Mouse (Mus musculus) midbrain, embryonic 13.5 days (tissue): ENCODE results near the gene P4ha2. TPM values are rescaled to one million over a fixed set of nuclear protein-coding genes. Genes with fewer than 3 reads are reported as not detected.

ENCODE experiments used
- ATAC-seq: fragments of 200-750 bp; cut with Nextera tagmentation; 2 replicates; pipeline ENCODE4 v1.8.0; 2017; ENCODE audit warnings: mild to moderate bottlenecking, moderate TSS enrichment, moderate library complexity
- H3K27ac ChIP-seq: fragments of 300-500 bp; sonication (generic); 2 replicates; pipeline ENCODE4 v1.5.1; 2015; ENCODE audit warnings: inconsistent platforms, mild to moderate bottlenecking, moderate library complexity
- H3K27me3 ChIP-seq: fragments of 300-500 bp; sonication (generic); 2 replicates; pipeline ENCODE4 v1.6.1; 2015; ENCODE audit warnings: mild to moderate bottlenecking, inconsistent platforms
- H3K36me3 ChIP-seq: fragments of 300-500 bp; sonication (generic); 2 replicates; pipeline ENCODE4 v1.6.1; 2015; ENCODE audit warnings: mild to moderate bottlenecking, inconsistent platforms
- H3K4me1 ChIP-seq: fragments of 300-500 bp; sonication (generic); replicated peaks from 2 replicates; pipeline ENCODE4 v1.6.1; 2015; ENCODE audit warnings: inconsistent platforms
- H3K4me2 ChIP-seq: fragments of 300-500 bp; sonication (generic); replicated peaks from 2 replicates; pipeline ENCODE4 v1.6.1; 2015; ENCODE audit warnings: moderate library complexity, mild to moderate bottlenecking, inconsistent platforms
- H3K4me3 ChIP-seq: fragments of 300-500 bp; sonication (generic); replicated peaks from 2 replicates; pipeline ENCODE4 v1.5.1; 2015; ENCODE audit warnings: mild to moderate bottlenecking, inconsistent platforms
- H3K9ac ChIP-seq: fragments of 300-500 bp; sonication (generic); replicated peaks from 2 replicates; pipeline ENCODE4 v1.6.1; 2015; ENCODE audit warnings: mild to moderate bottlenecking, inconsistent platforms
- H3K9me3 ChIP-seq: fragments of 300-500 bp; sonication (generic); 2 replicates; pipeline ENCODE4 v1.6.1; 2016; ENCODE audit warnings: mild to moderate bottlenecking, inconsistent platforms
- WGBS: fragments of 180-500 bp; shearing (Covaris S2); methylation state at CpG from one replicate; pipeline ENCODE4 v1.1.7; 2015; 5-methylcytosine and 5-hydroxymethylcytosine counted together
- polyA plus RNA-seq: library from polyadenylated mRNA; unstranded; fragments of >200 nt; fragmentation: Nextera tagmentation; extraction: Ambion mirVana; gene quantifications from 2 replicates; pipeline ENCODE4 v1.2.1, GENCODE M21; 2015

The P4ha2 gene
- polyA plus RNA-seq, 1 experiment from 2014 or later = 7.8 TPM

DNA sequence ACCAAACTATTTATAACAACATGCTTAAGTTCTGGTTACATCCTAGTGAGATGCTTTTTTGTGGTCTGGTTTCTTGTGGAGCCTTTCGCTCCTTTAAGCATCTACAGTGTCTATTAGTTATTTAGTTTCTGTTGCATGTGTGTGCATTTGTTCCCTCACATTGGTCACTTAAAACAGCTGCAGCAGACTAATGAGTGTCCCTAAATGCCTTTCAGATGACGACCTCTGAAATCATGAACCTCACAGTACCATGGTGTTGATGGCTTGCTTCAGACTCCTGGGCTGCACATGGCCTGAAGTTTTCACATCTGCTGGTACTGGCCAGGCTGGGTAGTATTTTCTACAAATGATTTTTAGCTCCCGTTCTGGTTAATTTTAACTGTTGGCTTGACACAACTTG is 53.1 kb downstream of the P4ha2 start:
- H3K27ac ChIP-seq = no peak overlapping the region
- WGBS = 86% methylated on average over 3 of the region's 3 CpGs

GRCm38 (mm10) chr11:54155864-54156263 is 56.0 kb downstream of the P4ha2 start:
- Histone ChIP-seq H3K9me3 (no peaks in the 10 kb centered on the region), H3K36me3 (no peaks in the 10 kb centered on the region), H3K27me3 (no peaks in the 10 kb centered on the region), H3K4me1 (no peaks in the 10 kb centered on the region), H3K4me3 (no peak overlapping the region), H3K27ac (no peak overlapping the region), H3K4me2 (no peak overlapping the region), H3K9ac (no peak overlapping the region)
- no peak for ATAC-seq
- 86% methylated on average over 6 of the region's 6 CpGs for WGBS

More for the DNA sequence above, 53.1 kb downstream of the P4ha2 start:
- H3K4me3 ChIP-seq = no peak overlapping the region
- H3K36me3 ChIP-seq = no peaks in the 10 kb centered on the region
- H3K9me3 ChIP-seq = no peaks in the 10 kb centered on the region
- no peaks in the 10 kb centered on the region for H3K4me1 ChIP-seq
- H3K9ac ChIP-seq = no peak overlapping the region
- H3K4me2 ChIP-seq = no peak overlapping the region
- no peak for ATAC-seq
- no peaks in the 10 kb centered on the region for H3K27me3 ChIP-seq

GRCm38 (mm10) chr11:54156504-54156903 is 56.6 kb downstream of the P4ha2 start:
- ATAC-seq = no peak
- H3K36me3 ChIP-seq = no peaks in the 10 kb centered on the region
- no peak overlapping the region for H3K9ac ChIP-seq
- H3K27me3 ChIP-seq = no peaks in the 10 kb centered on the region
- no peak overlapping the region for H3K4me3 ChIP-seq
- no peaks in the 10 kb centered on the region for H3K9me3 ChIP-seq
- no peaks in the 10 kb centered on the region for H3K4me1 ChIP-seq
- no peak overlapping the region for H3K27ac ChIP-seq
- H3K4me2 ChIP-seq = no peak overlapping the region

- no peak overlapping the region for H3K4me3 ChIP-seq
- H3K4me2 ChIP-seq = no peak overlapping the region
- no peak overlapping the region for H3K27ac ChIP-seq
- H3K9me3 ChIP-seq = no peaks in the 10 kb centered on the region
- H3K9ac ChIP-seq = no peak overlapping the region
- ATAC-seq = no peak
- WGBS = 89% methylated on average over 8 of the region's 8 CpGs
- no peaks in the 10 kb centered on the region for H3K36me3 ChIP-seq
- H3K4me1 ChIP-seq = no peaks in the 10 kb centered on the region
- no peaks in the 10 kb centered on the region for H3K27me3 ChIP-seq
Measured at GRCm38 (mm10) chr11:54157586-54157985, 57.7 kb downstream of the P4ha2 start.

DNA sequence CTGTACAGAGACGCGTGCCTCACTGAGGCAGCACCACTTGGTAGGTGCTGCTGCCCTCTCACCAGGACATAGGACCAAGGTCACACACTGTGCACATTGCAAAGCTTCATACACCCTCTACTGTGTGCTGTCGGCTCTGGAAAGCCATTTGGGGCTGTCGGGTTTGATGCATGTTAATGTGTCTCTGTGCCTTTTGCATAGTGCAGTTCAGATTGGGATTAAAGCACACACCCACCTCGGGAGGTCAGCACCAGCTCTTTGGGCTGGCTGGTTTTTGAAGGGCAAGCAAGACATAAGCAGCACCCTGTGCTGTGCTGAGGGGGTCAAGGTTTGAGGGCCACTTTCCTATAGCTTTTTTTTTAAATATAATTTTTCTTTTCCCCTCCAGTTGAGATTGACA is 60.5 kb downstream of the P4ha2 start:
- ATAC-seq = no peak
- no peak overlapping the region for H3K27ac ChIP-seq
- H3K36me3 ChIP-seq = no peaks in the 10 kb centered on the region
- H3K9ac ChIP-seq = no peak overlapping the region
- no peaks in the 10 kb centered on the region for H3K4me1 ChIP-seq
- no peak overlapping the region for H3K4me3 ChIP-seq
- WGBS = 86% methylated on average over 5 of the region's 5 CpGs
- H3K9me3 ChIP-seq = no peaks in the 10 kb centered on the region
- H3K4me2 ChIP-seq = no peak overlapping the region
- H3K27me3 ChIP-seq = no peaks in the 10 kb centered on the region

GRCm38 (mm10) chr11:54160920-54161319 is 61.0 kb downstream of the P4ha2 start:
- no peaks in the 10 kb centered on the region for H3K9me3 ChIP-seq
- no peak overlapping the region for H3K4me2 ChIP-seq
- H3K9ac ChIP-seq = no peak overlapping the region
- H3K36me3 ChIP-seq = no peaks in the 10 kb centered on the region
- H3K4me1 ChIP-seq = no peaks in the 10 kb centered on the region
- ATAC-seq = no peak
- WGBS = 71% methylated on average over 2 of the region's 2 CpGs
- no peak overlapping the region for H3K4me3 ChIP-seq
- H3K27me3 ChIP-seq = no peaks in the 10 kb centered on the region
- no peak overlapping the region for H3K27ac ChIP-seq

- Histone ChIP-seq H3K36me3 (no peaks in the 10 kb centered on the region), H3K4me2 (no peak overlapping the region), H3K4me1 (no peaks in the 10 kb centered on the region), H3K4me3 (no peak overlapping the region), H3K27me3 (no peaks in the 10 kb centered on the region), H3K9me3 (no peaks in the 10 kb centered on the region), H3K9ac (no peak overlapping the region), H3K27ac (no peak overlapping the region)
- WGBS = 81% methylated on average over 2 of the region's 2 CpGs
- ATAC-seq = no peak
Measured at GRCm38 (mm10) chr11:54161514-54161913, 61.6 kb downstream of the P4ha2 start.

DNA sequence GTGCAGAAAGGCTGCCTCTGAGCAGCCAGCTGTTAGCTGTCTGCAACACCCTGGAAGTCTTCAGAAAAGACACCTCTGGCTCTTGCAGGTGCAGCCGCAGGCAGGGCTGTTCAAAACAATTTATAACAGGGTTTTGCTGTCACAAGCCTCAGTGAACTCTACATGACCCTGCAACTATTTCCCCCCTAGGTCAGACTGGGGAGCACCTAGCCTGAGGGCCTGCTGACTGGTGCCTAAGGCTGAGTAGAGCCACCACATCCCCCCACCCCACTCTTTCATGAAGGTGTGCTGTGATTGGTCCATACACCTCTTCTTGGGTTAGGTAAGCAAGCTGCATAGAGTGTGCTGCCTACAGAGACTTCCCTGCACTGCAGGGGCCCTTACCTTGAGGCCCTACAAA is 63.1 kb downstream of the P4ha2 start:
- no peak for ATAC-seq
- 79% methylated on average over 1 of the region's 1 CpGs for WGBS

GRCm38 (mm10) chr11:54169432-54170295 is 69.8 kb downstream of the P4ha2 start:
- Histone ChIP-seq H3K27ac (no peak overlapping the region), H3K4me1 (no peaks in the 10 kb centered on the region), H3K4me2 (no peak overlapping the region), H3K27me3 (no peaks in the 10 kb centered on the region), H3K9me3 (no peaks in the 10 kb centered on the region), H3K9ac (no peak overlapping the region), H3K4me3 (no peak overlapping the region), H3K36me3 (no peaks in the 10 kb centered on the region)
- ATAC-seq = no peak
- WGBS = 76% methylated on average over 3 of the region's 3 CpGs

More for the DNA sequence above, 63.1 kb downstream of the P4ha2 start:
- no peaks in the 10 kb centered on the region for H3K9me3 ChIP-seq
- H3K4me1 ChIP-seq = no peaks in the 10 kb centered on the region
- no peaks in the 10 kb centered on the region for H3K27me3 ChIP-seq
- no peak overlapping the region for H3K9ac ChIP-seq
- H3K27ac ChIP-seq = no peak overlapping the region
- H3K4me2 ChIP-seq = no peak overlapping the region
- H3K4me3 ChIP-seq = no peak overlapping the region
- no peaks in the 10 kb centered on the region for H3K36me3 ChIP-seq

- Histone ChIP-seq H3K36me3 (no peaks in the 10 kb centered on the region), H3K4me3 (no peak overlapping the region), H3K9me3 (no peaks in the 10 kb centered on the region), H3K4me2 (no peak overlapping the region), H3K27me3 (no peaks in the 10 kb centered on the region), H3K27ac (no peak overlapping the region), H3K9ac (no peak overlapping the region), H3K4me1 (peaks cover 5% of the 10 kb centered on the region; the same call in 1 of the 2 replicates)
- ATAC-seq = no peak
- WGBS = 84% methylated on average over 2 of the region's 2 CpGs
Measured at GRCm38 (mm10) chr11:54171175-54171574, 71.3 kb downstream of the P4ha2 start.

- no peaks in the 10 kb centered on the region for H3K27me3 ChIP-seq
- no peak overlapping the region for H3K9ac ChIP-seq
- peaks cover 5% of the 10 kb centered on the region; the same call in 1 of the 2 replicates for H3K4me1 ChIP-seq
- H3K9me3 ChIP-seq = no peaks in the 10 kb centered on the region
- no peak overlapping the region for H3K4me3 ChIP-seq
- no peak for ATAC-seq
- H3K4me2 ChIP-seq = no peak overlapping the region
- no peaks in the 10 kb centered on the region for H3K36me3 ChIP-seq
- 90% methylated on average over 4 of the region's 4 CpGs for WGBS
- H3K27ac ChIP-seq = no peak overlapping the region
Measured at GRCm38 (mm10) chr11:54174226-54174625, 74.3 kb downstream of the P4ha2 start.

- Histone ChIP-seq H3K4me3 (no peak overlapping the region), H3K27ac (no peak overlapping the region), H3K4me2 (no peak overlapping the region), H3K27me3 (no peaks in the 10 kb centered on the region), H3K36me3 (no peaks in the 10 kb centered on the region), H3K9ac (no peak overlapping the region), H3K4me1 (peaks cover 5% of the 10 kb centered on the region; the same call in 1 of the 2 replicates), H3K9me3 (no peaks in the 10 kb centered on the region)
- ATAC-seq = no peak
- WGBS = 47% methylated on average over 2 of the region's 2 CpGs
Measured at GRCm38 (mm10) chr11:54174877-54175276, 75.0 kb downstream of the P4ha2 start.
